Mouse (Mus musculus) bone marrow, adult 2 months (tissue): Measurements from ENCODE around the gene Camk1g.

Experiments used
- CTCF ChIP-seq: fragments of 200-500 bp; IDR thresholded peaks from 2 replicates; pipeline ENCODE4 v1.5.1; 2011; ENCODE audit warnings: low read length, control low read depth; ENCODE audit not compliant: control insufficient read depth, insufficient read depth
- POLR2A ChIP-seq: fragments of 200-500 bp; IDR thresholded peaks from 2 replicates; pipeline ENCODE4 v1.6.1; 2011; ENCODE audit warnings: low read depth, mild to moderate bottlenecking, control low read depth, low read length, borderline replicate concordance; ENCODE audit not compliant: control insufficient read depth

GRCm38 (mm10) chr1:193316358-193316750, 53.7 kb downstream of the Camk1g start:
- no peak for TF ChIP-seq CTCF
- no peak for TF ChIP-seq POLR2A
